Mouse (Mus musculus): ENCODE data around the gene Zfp428. TPM values are rescaled to one million over a fixed set of nuclear protein-coding genes. Genes with fewer than 3 reads are reported as not detected.
"Not testable (repeated sequence)": the region's sequence is repeated elsewhere in the genome, so short reads cannot be mapped to it uniquely, and the experiment has no call there.

The Zfp428 gene
- polyA plus RNA-seq, 1 experiment from 2014 or later: 87.7 TPM

DNA sequence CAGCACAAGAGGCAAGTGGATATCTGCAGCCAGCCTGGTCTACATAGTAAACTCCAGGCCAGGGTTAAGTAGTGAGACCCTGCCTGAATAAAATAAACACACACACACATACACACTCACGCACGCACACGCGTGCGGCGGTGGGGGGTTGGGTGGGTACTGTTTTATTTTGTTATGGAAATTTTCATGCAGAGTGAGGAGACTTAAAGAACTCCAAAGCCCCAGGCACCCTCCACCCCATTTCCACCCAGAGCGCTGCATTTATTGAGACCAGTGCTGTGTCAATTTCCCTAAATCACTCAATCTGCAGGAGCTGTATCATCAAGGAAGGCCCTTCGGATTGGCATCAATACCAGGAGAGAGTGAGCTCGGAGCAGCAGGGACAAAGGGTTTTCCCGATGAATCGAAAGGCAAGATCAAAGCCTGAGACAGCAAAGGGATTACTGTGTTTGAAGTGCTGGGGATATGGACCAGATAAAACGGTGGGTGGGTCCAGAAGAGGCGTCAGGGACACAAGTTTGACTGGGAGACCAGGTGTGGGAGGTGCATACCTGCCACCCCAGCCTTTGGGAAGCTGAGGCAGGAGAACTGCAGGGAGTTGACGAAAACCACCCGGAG is 1.2 kb upstream of the Zfp428 start:
- H3K27me3 ChIP-seq (ENCODE audit: control insufficient read depth, insufficient read depth, low read length): no peaks in the 10 kb centered on the region; the same call in 1 of the 2 replicates
- DNase-seq (ENCODE audit: low spot score) (peak; percentile 31), ATAC-seq (ENCODE audit: low FRiP score) (no peak)
- H3K4me3 ChIP-seq (ENCODE audit: low read depth, low read length): no peak overlapping the region
- 17% methylated on average over 15 of the region's 15 CpGs for WGBS
- H3K4me1 ChIP-seq (replicated peaks; ENCODE audit: control insufficient read depth, insufficient read depth, low read length): peaks cover 4% of the 10 kb centered on the region
- H3K9ac ChIP-seq (ENCODE audit: low read depth, low read length): no peak overlapping the region; the same call in 1 of the 2 replicates
- no peak overlapping the region; the same call in 1 of the 2 replicates for H3K4me2 ChIP-seq (replicated peaks; ENCODE audit: low read depth, low read length)
- H3K36me3 ChIP-seq (ENCODE audit: control insufficient read depth, insufficient read depth, low read length): no peaks in the 10 kb centered on the region; the same call in 1 of the 2 replicates
- peak overlapping the region; percentile 37; the same call in 1 of the 2 replicates for H3K27ac ChIP-seq (ENCODE audit: low read depth, low read length)
- no peaks in the 10 kb centered on the region for H3K9me3 ChIP-seq (ENCODE audit: control insufficient read depth, low read length)

DNA sequence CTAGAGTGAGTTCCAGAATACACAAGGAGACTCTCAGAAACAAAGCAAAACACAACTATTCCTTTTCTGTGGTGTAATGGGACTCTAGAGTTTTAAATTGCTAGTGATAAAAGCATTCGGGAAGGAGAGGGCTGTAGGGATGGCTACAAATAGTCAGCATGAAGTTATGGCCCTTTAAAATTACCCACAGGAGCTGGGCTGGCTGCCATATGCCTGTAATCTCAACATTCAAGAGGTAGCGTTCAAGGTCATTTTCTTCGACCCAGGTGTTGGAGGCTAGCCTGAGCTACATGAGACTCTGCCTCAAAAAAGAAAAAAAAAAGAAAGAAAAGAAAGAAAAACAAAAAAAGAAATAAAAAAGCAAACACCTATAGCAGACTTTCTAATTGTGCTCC is 744 bp upstream of the Zfp428 start:
- H3K4me3 ChIP-seq (ENCODE audit: low read depth, low read length): peak overlapping the region; percentile 67
- H3K4me1 ChIP-seq (replicated peaks; ENCODE audit: control insufficient read depth, insufficient read depth, low read length): peaks cover 4% of the 10 kb centered on the region
- H3K4me2 ChIP-seq (replicated peaks; ENCODE audit: low read depth, low read length): peak overlapping the region; percentile 83
- H3K27ac ChIP-seq (ENCODE audit: low read depth, low read length): peak overlapping the region; percentile 100
- H3K36me3 ChIP-seq (ENCODE audit: control insufficient read depth, insufficient read depth, low read length): no peaks in the 10 kb centered on the region; the same call in 1 of the 2 replicates
- ATAC-seq (ENCODE audit: low FRiP score) (no peak), DNase-seq (ENCODE audit: low spot score) (no peak)
- peak overlapping the region; percentile 93 for H3K9ac ChIP-seq (ENCODE audit: low read depth, low read length)
- 15% methylated on average over 3 of the region's 3 CpGs for WGBS
- H3K9me3 ChIP-seq (ENCODE audit: control insufficient read depth, low read length): no peaks in the 10 kb centered on the region
- no peaks in the 10 kb centered on the region; the same call in 1 of the 2 replicates for H3K27me3 ChIP-seq (ENCODE audit: control insufficient read depth, insufficient read depth, low read length)

DNA sequence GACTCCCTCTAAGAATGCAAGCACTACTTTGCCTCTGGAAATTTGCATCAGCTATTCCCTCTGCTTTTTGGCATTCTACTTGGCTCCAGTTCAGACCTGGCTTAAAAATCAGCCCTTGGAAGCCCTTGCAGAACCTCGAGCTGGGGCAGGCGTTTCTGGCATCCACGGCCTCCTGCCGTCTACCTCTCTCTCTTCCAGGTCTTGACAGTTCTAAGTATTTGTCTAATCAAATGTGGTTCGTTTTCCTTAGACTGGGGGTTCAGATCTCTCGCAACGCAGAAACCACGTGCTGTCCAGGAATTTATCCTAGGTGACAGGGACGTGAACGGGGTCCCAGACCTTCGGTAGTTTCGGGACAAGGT is 349 bp upstream of the Zfp428 start:
- 1% methylated on average over 12 of the region's 12 CpGs for WGBS
- DNase-seq (ENCODE audit: low spot score) (no peak), ATAC-seq (ENCODE audit: low FRiP score) (no peak; the same call in 1 of the 2 replicates)
- H3K4me3 ChIP-seq (ENCODE audit: low read depth, low read length): peak overlapping the region; percentile 67
- H3K9me3 ChIP-seq (ENCODE audit: control insufficient read depth, low read length): no peaks in the 10 kb centered on the region
- peak overlapping the region; percentile 100 for H3K27ac ChIP-seq (ENCODE audit: low read depth, low read length)
- peak overlapping the region; percentile 83 for H3K4me2 ChIP-seq (replicated peaks; ENCODE audit: low read depth, low read length)
- peaks cover 4% of the 10 kb centered on the region for H3K4me1 ChIP-seq (replicated peaks; ENCODE audit: control insufficient read depth, insufficient read depth, low read length)
- no peaks in the 10 kb centered on the region; the same call in 1 of the 2 replicates for H3K36me3 ChIP-seq (ENCODE audit: control insufficient read depth, insufficient read depth, low read length)
- no peaks in the 10 kb centered on the region; the same call in 1 of the 2 replicates for H3K27me3 ChIP-seq (ENCODE audit: control insufficient read depth, insufficient read depth, low read length)
- peak overlapping the region; percentile 93 for H3K9ac ChIP-seq (ENCODE audit: low read depth, low read length)

DNA sequence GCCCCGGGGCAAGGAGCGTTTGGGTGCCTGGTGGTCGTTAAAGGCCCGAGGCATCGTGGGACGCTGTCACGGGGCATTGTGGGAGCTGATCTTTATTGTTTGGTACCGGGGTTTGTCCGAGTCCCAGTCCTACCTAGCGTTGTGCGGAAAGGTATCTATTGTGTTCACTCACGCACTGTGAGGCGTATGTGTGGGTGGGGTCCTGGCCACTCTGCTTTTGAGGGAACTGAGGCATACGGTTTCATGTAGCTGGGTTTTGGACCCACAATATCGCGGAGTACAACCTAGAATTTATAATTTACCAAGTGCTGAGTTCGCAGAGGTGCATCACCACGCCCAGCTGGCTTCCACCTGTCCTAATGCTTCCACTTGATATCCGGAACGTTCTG is 914 bp downstream of the Zfp428 start:
- Histone ChIP-seq H3K9ac (ENCODE audit: low read depth, low read length) (peak overlapping the region; percentile 93), H3K4me1 (replicated peaks; ENCODE audit: control insufficient read depth, insufficient read depth, low read length) (peaks cover 4% of the 10 kb centered on the region), H3K4me3 (ENCODE audit: low read depth, low read length) (peak overlapping the region; percentile 67), H3K27me3 (ENCODE audit: control insufficient read depth, insufficient read depth, low read length) (no peaks in the 10 kb centered on the region), H3K36me3 (ENCODE audit: control insufficient read depth, insufficient read depth, low read length) (no peaks in the 10 kb centered on the region; the same call in 1 of the 2 replicates), H3K9me3 (ENCODE audit: control insufficient read depth, low read length) (no peaks in the 10 kb centered on the region), H3K4me2 (replicated peaks; ENCODE audit: low read depth, low read length) (peak overlapping the region; percentile 83), H3K27ac (ENCODE audit: low read depth, low read length) (peak overlapping the region; percentile 100)
- 3% methylated on average over 20 of the region's 20 CpGs for WGBS
- DNase-seq (ENCODE audit: low spot score) (no peak), ATAC-seq (ENCODE audit: low FRiP score) (peak; percentile 22)

DNA sequence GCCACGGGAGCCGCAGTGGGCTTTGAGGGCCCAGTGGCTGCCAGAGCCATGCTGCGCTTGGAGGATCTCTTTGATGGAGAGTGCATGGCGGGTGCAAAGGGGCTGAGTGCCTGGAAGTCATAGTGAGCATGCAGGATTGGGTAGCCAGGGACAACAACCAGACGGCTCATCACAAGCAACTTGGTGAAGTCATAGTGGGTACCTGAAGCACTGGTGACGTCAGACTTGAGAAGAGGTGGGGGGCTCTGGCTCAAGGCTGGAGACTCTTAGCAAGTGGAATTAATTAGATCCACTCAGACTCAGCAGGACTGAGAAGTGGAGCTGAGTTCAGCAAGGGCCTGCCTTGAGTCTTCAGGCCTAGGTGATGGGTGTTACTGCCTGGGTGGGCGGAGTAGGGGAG is 5.5 kb downstream of the Zfp428 start, which contains the start of gene AC161166.1:
TSS of gene AC161166.1 (minus strand) at position 101 of the 400 bp plus-strand sequence.
- WGBS: 90% methylated on average over 7 of the region's 7 CpGs
- DNase-seq (ENCODE audit: low spot score): no peak
- H3K4me1 ChIP-seq (replicated peaks; ENCODE audit: control insufficient read depth, insufficient read depth, low read length): no peaks in the 10 kb centered on the region
- no peak within 1 kb of the TSS for H3K4me3 ChIP-seq (ENCODE audit: low read depth, low read length)
- no peaks in the 10 kb centered on the region for H3K9me3 ChIP-seq (ENCODE audit: control insufficient read depth, low read length)
- no peaks in the 10 kb centered on the region for H3K27me3 ChIP-seq (ENCODE audit: control insufficient read depth, insufficient read depth, low read length)
- no peak within 1 kb of the TSS for H3K27ac ChIP-seq (ENCODE audit: low read depth, low read length)
- no peak within 1 kb of the TSS for H3K4me2 ChIP-seq (replicated peaks; ENCODE audit: low read depth, low read length)
- H3K9ac ChIP-seq (ENCODE audit: low read depth, low read length): no peak within 1 kb of the TSS
- no peak for ATAC-seq (ENCODE audit: low FRiP score)
- H3K36me3 ChIP-seq (ENCODE audit: control insufficient read depth, insufficient read depth, low read length): no peaks in the 10 kb centered on the region; the same call in 1 of the 2 replicates

DNA sequence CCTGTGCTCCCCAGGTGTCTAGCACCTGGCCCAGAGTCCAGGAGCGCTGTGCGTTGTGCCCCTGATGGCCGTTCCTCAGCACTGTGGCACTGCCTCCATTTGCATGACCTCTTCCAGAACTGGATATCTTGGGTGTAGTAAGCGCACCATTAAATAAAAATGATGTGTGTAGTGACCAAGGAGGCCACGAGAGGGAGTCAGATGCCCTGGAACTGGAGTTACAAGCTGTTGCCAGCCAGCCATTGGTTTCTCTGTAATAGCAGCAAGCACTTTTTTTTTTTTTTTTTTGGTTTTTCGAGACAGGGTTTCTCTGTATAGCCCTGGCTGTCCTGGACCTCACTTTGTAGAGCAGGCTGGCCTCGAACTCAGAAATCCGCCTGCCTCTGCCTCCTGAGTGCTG is 9.5 kb downstream of the Zfp428 start:
- H3K4me2 ChIP-seq (replicated peaks; ENCODE audit: low read depth, low read length); ATAC-seq (ENCODE audit: low FRiP score); H3K9ac ChIP-seq (ENCODE audit: low read depth, low read length); H3K4me1 ChIP-seq (replicated peaks; ENCODE audit: control insufficient read depth, insufficient read depth, low read length); H3K27me3 ChIP-seq (ENCODE audit: control insufficient read depth, insufficient read depth, low read length); H3K9me3 ChIP-seq (ENCODE audit: control insufficient read depth, low read length); H3K4me3 ChIP-seq (ENCODE audit: low read depth, low read length); H3K36me3 ChIP-seq (ENCODE audit: control insufficient read depth, insufficient read depth, low read length); H3K27ac ChIP-seq (ENCODE audit: low read depth, low read length): not testable (repeated sequence)
- DNase-seq (ENCODE audit: low spot score): peak; percentile 45
- 65% methylated on average over 8 of the region's 8 CpGs for WGBS

DNA sequence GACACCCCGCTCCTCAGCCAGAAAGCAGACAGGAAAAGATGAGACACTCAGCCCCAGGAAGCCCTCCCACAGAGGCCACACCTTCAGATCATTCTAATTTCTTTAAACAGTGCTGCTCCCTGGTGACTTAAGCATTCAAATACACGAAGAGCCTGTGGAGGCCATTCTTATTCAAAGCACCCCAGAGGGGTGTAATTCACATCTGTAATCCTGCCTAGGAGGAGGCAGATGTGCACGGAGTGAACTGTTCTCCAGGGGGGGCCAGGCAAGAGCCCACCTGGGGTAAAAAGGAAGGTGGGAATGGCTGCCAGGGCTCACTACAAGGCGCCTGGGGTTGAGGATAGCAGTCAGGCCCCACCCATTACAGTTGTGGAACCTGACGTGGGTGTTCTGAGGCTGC is 10.3 kb downstream of the Zfp428 start:
- Histone ChIP-seq H3K4me1 (replicated peaks; ENCODE audit: control insufficient read depth, insufficient read depth, low read length) (no peaks in the 10 kb centered on the region), H3K27me3 (ENCODE audit: control insufficient read depth, insufficient read depth, low read length) (no peaks in the 10 kb centered on the region), H3K4me3 (ENCODE audit: low read depth, low read length) (no peak overlapping the region), H3K36me3 (ENCODE audit: control insufficient read depth, insufficient read depth, low read length) (no peaks in the 10 kb centered on the region; the same call in 1 of the 2 replicates), H3K4me2 (replicated peaks; ENCODE audit: low read depth, low read length) (no peak overlapping the region), H3K27ac (ENCODE audit: low read depth, low read length) (no peak overlapping the region), H3K9me3 (ENCODE audit: control insufficient read depth, low read length) (no peaks in the 10 kb centered on the region), H3K9ac (ENCODE audit: low read depth, low read length) (no peak overlapping the region)
- ATAC-seq (ENCODE audit: low FRiP score) (no peak), DNase-seq (ENCODE audit: low spot score) (no peak)
- WGBS: 31% methylated on average over 5 of the region's 5 CpGs

DNA sequence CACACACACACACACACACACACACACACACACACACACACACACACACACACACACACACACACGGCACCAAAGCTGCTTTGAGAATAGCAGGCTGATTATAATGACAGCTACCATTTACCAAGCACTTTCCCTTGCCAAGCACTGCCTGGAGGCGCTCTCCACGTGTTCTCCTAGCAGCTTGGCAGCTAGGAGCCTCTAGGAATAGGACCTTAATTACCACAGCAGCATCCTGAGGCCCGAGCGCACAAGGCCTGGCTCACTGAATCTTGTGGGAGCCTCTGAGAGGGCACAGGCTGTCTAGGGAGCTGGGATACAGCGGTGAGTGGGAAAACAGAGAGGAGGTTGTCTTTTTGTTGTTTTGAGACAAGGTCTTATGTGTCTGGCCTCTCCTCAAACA is 10.8 kb downstream of the Zfp428 start:
- ATAC-seq (ENCODE audit: low FRiP score) (no peak), DNase-seq (ENCODE audit: low spot score) (no peak)
- Histone ChIP-seq H3K4me3 (ENCODE audit: low read depth, low read length) (no peak overlapping the region), H3K27me3 (ENCODE audit: control insufficient read depth, insufficient read depth, low read length) (no peaks in the 10 kb centered on the region), H3K36me3 (ENCODE audit: control insufficient read depth, insufficient read depth, low read length) (no peaks in the 10 kb centered on the region), H3K4me1 (replicated peaks; ENCODE audit: control insufficient read depth, insufficient read depth, low read length) (no peaks in the 10 kb centered on the region), H3K9me3 (ENCODE audit: control insufficient read depth, low read length) (no peaks in the 10 kb centered on the region), H3K4me2 (replicated peaks; ENCODE audit: low read depth, low read length) (no peak overlapping the region), H3K27ac (ENCODE audit: low read depth, low read length) (no peak overlapping the region), H3K9ac (ENCODE audit: low read depth, low read length) (no peak overlapping the region)
- WGBS: 61% methylated on average over 6 of the region's 6 CpGs

DNA sequence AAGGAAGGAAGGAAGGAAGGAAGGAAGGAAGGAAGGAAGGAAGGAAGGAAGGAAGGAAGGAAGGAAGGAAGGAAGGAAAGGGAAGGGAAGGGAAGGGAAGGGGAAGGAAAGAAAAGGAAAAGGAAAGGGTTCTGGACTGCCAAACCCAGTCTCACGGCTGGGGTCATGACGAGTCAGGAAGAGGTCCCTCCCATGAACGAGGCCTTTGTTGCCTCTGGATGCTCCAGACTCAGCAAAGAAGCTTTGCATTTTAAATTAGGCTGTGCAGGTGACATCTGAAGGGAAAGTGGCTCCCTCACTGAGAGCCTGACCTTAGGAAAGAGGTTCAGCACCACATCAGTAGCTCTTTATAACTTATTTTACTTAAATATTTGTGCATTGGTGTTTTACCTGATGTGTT is 12.3 kb downstream of the Zfp428 start:
- ATAC-seq (ENCODE audit: low FRiP score): no peak
- 52% methylated on average over 3 of the region's 3 CpGs for WGBS

More for the DNA sequence above, 12.3 kb downstream of the Zfp428 start:
- Histone ChIP-seq H3K4me3 (ENCODE audit: low read depth, low read length) (no peak overlapping the region), H3K4me1 (replicated peaks; ENCODE audit: control insufficient read depth, insufficient read depth, low read length) (no peaks in the 10 kb centered on the region), H3K27me3 (ENCODE audit: control insufficient read depth, insufficient read depth, low read length) (no peaks in the 10 kb centered on the region), H3K36me3 (ENCODE audit: control insufficient read depth, insufficient read depth, low read length) (no peaks in the 10 kb centered on the region), H3K4me2 (replicated peaks; ENCODE audit: low read depth, low read length) (no peak overlapping the region), H3K27ac (ENCODE audit: low read depth, low read length) (no peak overlapping the region), H3K9me3 (ENCODE audit: control insufficient read depth, low read length) (no peaks in the 10 kb centered on the region), H3K9ac (ENCODE audit: low read depth, low read length) (no peak overlapping the region)
- DNase-seq (ENCODE audit: low spot score): no peak
